Mouse (Mus musculus) ES-CJ7 (cell line): ENCODE results near the gene Gabra5.

Source experiments
- DNase-seq: peaks from one replicate; pipeline ENCODE4 v3.0.0; 2011; ENCODE audit warnings: low read depth, low spot score

Gabra5 gene

DNA sequence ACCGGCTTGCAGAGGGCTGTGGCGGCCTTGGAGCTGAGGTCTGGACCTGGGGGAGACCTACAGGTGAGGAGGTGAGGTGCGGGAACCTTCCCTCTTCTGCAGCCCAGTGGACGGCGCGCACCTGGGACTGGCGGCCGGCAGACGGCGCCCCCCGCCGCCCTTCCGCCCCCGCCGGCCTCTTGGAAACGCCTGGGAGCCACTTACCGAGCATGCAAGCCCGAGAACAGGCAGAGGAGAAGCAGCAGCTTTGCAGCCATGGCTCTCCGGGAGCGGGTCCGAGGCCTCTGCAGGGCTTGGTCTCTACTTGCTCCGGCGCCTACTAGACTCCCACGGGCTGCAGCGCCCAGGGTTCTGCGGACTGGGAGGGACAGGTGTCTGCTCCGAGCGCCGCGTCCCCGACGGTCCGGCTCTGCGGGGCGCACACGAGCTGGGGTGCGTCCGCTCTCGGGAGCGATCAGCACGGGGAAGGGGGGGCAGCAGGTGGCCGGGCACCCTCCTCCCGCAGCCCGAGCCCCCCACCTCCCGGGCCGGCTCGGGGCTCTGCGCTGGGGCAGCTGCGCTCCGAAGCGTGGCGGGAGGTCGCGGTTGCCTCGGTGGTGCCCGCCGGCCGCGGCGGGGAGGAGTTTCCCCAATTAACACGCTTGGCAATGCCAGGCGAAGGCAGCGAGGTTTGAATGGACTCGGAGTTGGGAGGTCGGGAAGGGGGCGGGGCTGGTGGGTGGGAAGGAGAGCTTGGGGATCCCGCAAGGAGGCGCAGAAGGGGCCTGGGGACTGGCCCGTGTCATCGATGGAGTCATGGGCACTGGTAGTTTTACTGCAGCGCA, 123.1 kb downstream of the Gabra5 start, which contains the start of gene Gabrg3:
Gene Gabrg3, minus strand, starts transcription at position 672 of the 824 bp plus-strand sequence.
- peak; percentile 14 for DNase-seq

DNA sequence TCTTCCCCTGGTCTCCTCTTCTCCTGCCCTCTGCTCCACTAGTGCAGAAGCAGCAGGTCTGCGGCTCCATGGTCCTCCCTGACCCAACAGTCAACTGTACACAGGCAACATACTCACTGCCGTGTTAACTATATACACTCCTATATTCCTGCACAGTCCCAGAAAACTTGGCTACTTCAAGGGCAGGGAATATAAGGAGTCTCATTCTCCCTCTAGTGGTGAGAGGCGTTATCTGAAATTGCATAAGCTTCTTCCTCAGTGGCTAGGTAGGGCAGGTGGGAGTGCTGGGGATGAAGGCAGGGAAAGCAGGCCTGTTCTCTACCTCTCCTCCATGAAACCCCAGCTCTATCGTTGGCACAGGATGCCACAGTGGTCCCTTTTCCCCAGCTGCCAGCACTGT, 125.7 kb downstream of the Gabra5 start:
- DNase-seq = peak; percentile 81

DNA sequence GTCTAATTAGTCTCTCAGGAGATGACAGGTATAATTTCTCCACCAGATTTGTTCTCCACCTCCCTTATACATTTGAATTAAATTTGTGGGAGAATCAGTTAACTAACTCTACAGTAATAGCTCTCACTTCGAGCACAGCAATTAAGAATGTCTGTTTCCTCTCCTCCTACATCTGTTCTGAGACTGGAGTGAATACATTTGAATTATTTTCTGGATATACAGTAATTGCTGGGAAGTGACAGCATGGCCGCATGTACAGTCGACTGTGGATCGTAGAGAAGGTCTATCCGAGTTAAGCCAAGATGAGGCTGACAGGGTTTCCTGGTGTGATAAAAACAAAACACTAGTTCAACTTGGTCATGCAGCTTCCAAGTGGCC, 143.9 kb downstream of the Gabra5 start:
- no peak for DNase-seq

DNA sequence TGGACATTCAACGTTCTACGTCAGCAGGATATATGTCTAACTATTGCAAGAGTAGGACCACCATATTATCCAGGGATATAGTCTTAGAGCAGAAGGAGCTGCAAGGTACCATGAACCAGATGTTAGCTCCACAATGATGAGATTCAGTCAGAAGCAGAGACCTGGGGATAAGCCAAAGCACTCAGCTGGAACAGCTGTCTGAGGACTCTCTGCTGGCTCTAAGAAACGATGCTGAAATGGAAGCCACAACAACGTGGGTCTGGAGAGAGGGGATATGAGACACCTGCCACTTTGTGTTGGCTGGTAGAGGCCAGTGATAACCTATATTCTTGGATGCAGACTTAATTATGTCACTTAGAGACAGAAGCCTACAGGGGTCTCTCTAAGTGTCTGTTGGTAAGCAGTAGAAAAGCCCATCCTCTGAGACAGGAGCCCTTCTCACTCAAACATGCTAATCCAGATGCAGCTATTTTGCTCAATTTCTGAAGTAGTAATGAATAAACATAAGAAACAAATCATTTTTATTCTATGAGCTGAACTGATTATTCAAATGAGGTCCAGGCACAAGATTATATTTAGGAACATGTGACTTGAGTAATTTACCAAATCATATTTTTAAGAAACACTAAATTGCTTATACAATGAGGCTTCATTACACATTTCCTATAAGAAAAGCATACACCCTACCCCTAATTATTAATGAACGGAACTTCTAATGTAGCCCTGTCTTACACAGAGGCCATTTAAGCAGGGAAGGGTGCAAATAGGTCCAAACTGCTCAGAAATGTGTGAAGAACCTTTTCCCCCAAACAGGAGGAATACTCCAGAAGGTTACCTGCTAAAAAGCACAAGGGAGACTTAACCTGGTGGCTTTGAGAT, 144.5 kb downstream of the Gabra5 start:
- DNase-seq = no peak

DNA sequence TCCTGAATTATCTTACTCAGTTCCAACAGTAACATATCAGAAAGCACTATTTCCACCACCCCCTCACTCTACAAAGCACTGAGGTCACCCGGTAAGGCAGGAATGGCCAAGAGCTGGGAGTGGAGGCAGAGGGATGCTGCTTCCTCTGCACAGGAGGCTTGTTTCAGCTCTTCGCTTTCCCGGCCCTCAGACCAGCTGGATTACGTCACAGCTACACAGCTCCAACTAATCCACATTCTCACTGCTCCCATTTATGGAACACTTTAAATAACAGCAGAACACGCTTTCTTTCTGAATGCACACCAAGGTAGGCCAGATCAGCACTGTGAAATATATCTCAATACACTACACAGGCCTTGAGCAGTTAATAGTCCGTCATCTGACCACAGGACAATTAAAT, 146.0 kb downstream of the Gabra5 start:
- DNase-seq = no peak

DNA sequence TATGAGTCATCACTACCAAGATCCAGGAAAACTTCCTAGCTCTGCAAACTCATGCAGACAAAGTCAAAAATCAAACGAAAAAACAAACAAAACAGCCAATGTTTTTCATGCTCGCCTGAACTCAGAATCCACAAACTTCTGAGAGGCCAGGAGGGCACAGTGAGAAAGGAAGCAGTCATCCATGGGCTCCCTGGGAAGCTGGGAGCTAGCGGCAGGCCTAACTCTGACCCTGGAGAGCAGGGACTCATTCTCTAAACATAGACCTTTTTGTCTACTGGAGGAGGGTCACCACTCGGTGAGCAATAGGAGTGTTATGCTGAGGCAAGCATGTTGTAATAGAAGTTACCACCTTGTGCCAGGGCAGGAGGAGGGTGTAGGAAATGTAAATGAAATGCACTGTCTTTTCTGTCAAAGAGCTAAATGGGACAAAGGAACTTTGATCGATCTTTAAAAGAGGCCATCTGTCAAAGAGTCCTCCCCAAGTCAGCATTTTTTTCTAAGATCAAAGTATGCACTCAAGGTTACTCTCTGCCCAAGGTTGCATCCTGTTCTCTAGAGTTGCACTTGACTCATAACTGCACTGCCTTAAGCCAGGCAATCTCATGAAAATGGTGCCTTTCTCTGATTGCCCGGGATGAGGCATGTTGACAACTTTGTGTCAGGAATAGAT, 151.9 kb downstream of the Gabra5 start:
- DNase-seq = no peak
